Mouse (Mus musculus) thymus, postnatal 0 days (tissue): ENCODE measurements around the gene Gdf5. TPM values are rescaled to one million over a fixed set of nuclear protein-coding genes. Genes with fewer than 3 reads are reported as not detected.
"Not testable (repeated sequence)": the region's sequence is repeated elsewhere in the genome, so short reads cannot be mapped to it uniquely, and the experiment has no call there.

Experiments
- DNase-seq: peaks from one replicate; pipeline ENCODE4 v3.0.0-alpha.2; 2015; ENCODE audit warnings: low spot score
- polyA plus RNA-seq: library from polyadenylated mRNA; unstranded; fragments of >200 nt; fragmentation: Nextera tagmentation; extraction: Ambion mirVana; gene quantifications from 2 replicates; pipeline ENCODE4 v1.2.1, GENCODE M21; 2015

Gdf5 gene
- polyA plus RNA-seq, 1 experiment from 2014 or later, result 0.25 TPM

- no peak for DNase-seq
Observed at GRCm38 (mm10) chr2:155941697-155942442, 3.3 kb downstream of the Gdf5 start.

- DNase-seq, result no peak
Observed at GRCm38 (mm10) chr2:155940681-155941080, 4.5 kb downstream of the Gdf5 start, which contains the start of gene Gm15557. Gene Gm15557 (plus strand): TSS chr2:155940728.

GRCm38 (mm10) chr2:155939897-155940529 lies 5.2 kb downstream of the Gdf5 start:
- DNase-seq, result no peak

- DNase-seq, result peak; percentile 93
Observed at GRCm38 (mm10) chr2:155929531-155930442, 15.4 kb downstream of the Gdf5 start, which contains the start of gene Uqcc1. Gene Uqcc1 (minus strand): TSS chr2:155930310.

GRCm38 (mm10) chr2:155928711-155929345 lies 16.3 kb downstream of the Gdf5 start:
- DNase-seq, result no peak

- not testable (repeated sequence) for DNase-seq
Observed at GRCm38 (mm10) chr2:155925213-155925612, 20.0 kb downstream of the Gdf5 start.

GRCm38 (mm10) chr2:155923143-155923542 lies 22.0 kb downstream of the Gdf5 start:
- DNase-seq, result no peak

- no peak for DNase-seq
Observed at GRCm38 (mm10) chr2:155914684-155915083, 30.5 kb downstream of the Gdf5 start.

GRCm38 (mm10) chr2:155903632-155904008 lies 41.5 kb downstream of the Gdf5 start:
- DNase-seq, result no peak

GRCm38 (mm10) chr2:155902989-155903631 lies 42.1 kb downstream of the Gdf5 start:
- no peak for DNase-seq

GRCm38 (mm10) chr2:155895046-155895735 lies 50.0 kb downstream of the Gdf5 start:
- DNase-seq, result no peak

- DNase-seq, result no peak
Observed at GRCm38 (mm10) chr2:155894307-155895045, 50.7 kb downstream of the Gdf5 start.

Other genes with a start within 250 kb of the Gdf5 start
- 49.2 and 50.8 TPM in 2 replicates for gene Edem2, start 215.9 kb downstream of the Gdf5 start, polyA plus RNA-seq
- not detected in 2 replicates for gene Gm17581, start 209.5 kb downstream of the Gdf5 start, polyA plus RNA-seq
- 3.3 and 4.4 TPM in 2 replicates for gene Procr, start 194.2 kb downstream of the Gdf5 start, polyA plus RNA-seq
- 0.06 and 0.07 TPM in 2 replicates for gene Mmp24, start 170.0 kb downstream of the Gdf5 start, polyA plus RNA-seq
- 24.0 and 24.4 TPM in 2 replicates for gene BC029722, start 125.9 kb downstream of the Gdf5 start, polyA plus RNA-seq
- 232 and 242 TPM in 2 replicates for gene Eif6, start 118.4 kb downstream of the Gdf5 start, polyA plus RNA-seq
- gene Fam83c, start 110.5 kb downstream of the Gdf5 start, polyA plus RNA-seq, result 0.05 and 0.06 TPM in 2 replicates
- 56.9 and 58.2 TPM in 2 replicates for gene Uqcc1, start 15.1 kb downstream of the Gdf5 start, polyA plus RNA-seq
- not detected in 2 replicates for gene Gm15557, start 4.6 kb downstream of the Gdf5 start, polyA plus RNA-seq
- gene Cep250, start 11.1 kb upstream of the Gdf5 start, polyA plus RNA-seq, result 16.6 and 23.4 TPM in 2 replicates
- 2.1 TPM in 2 replicates for gene 6430550D23Rik, start 62.6 kb upstream of the Gdf5 start, polyA plus RNA-seq
- 175 and 186 TPM in 2 replicates for gene Ergic3, start 62.7 kb upstream of the Gdf5 start, polyA plus RNA-seq
- 0.04 and 0.07 TPM in 2 replicates for gene Fer1l4, start 107.6 kb upstream of the Gdf5 start, polyA plus RNA-seq
- 0.90 and 0.98 TPM in 2 replicates for gene Spag4, start 119.8 kb upstream of the Gdf5 start, polyA plus RNA-seq
- 65.0 and 76.9 TPM in 2 replicates for gene Cpne1, start 166.6 kb upstream of the Gdf5 start, polyA plus RNA-seq
- 22.0 and 22.8 TPM in 2 replicates for gene Rbm12, start 166.6 kb upstream of the Gdf5 start, polyA plus RNA-seq
- gene Gm28036, start 181.7 kb upstream of the Gdf5 start, polyA plus RNA-seq, result 13.8 and 14.9 TPM in 2 replicates
- 490 and 536 TPM in 2 replicates for gene Romo1, start 198.7 kb upstream of the Gdf5 start, polyA plus RNA-seq
- gene Nfs1, start 198.8 kb upstream of the Gdf5 start, polyA plus RNA-seq, result 51.4 and 51.5 TPM in 2 replicates
- 783 and 898 TPM in 2 replicates for gene Rbm39, start 234.9 kb upstream of the Gdf5 start, polyA plus RNA-seq